Mouse (Mus musculus): Measurements from ENCODE around the gene Gvin1.
"Not testable (repeated sequence)": the region's sequence is repeated elsewhere in the genome, so short reads cannot be mapped to it uniquely, and the experiment has no call there.

GRCm38 (mm10) chr7:106213770-106214169 is 1.4 kb downstream of the Gvin1 start:
- TF ChIP-seq CTCF (IDR thresholded peaks at IDR 0.05; ENCODE audit: low read depth, low read length); POLR2A (IDR thresholded peaks at IDR 0.05; ENCODE audit: insufficient read depth, low read length); EP300 (IDR thresholded peaks at IDR 0.05; ENCODE audit: insufficient read depth, low read depth, low read length): not testable (repeated sequence)
